ENCODE assay signal across 23 mouse cellular contexts in the genomic region with DNA sequence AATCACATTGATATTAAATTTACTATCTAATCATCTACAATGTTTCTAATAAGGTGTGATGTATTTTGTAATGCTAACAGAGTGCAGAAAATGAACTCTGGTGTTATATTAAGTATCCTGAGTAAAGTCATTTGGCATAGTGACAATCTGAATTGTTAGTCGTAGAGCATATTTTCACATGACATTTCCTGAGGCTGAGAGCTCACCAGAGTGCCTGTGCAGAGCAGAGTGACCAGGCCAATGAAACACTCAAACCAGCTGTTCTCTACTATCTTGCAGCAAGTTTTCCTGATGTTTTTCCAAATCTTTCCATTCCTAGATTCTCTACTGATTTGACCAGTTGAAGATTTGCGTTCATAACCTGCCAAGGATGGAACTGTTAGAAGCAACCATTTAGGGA. TPM values are rescaled to one million over a fixed set of nuclear protein-coding genes. Genes with fewer than 3 reads are reported as not detected.
"Had no signal": no experiment of that assay in that cellular context is flagged by ENCODE, and none has a peak within 500 bp of the region (broad histone marks: within the 10 kb centered on the region; RNA-seq: fewer than 3 reads in every experiment).

No protein-coding gene starts in this region.

- H3K27me3 ChIP-seq: liver, embryonic 12.5 days; midbrain, embryonic 12.5 days; neural tube, embryonic 13.5 days; neural tube, embryonic 15.5 days had no signal

- H3K4me2 ChIP-seq: liver, embryonic 12.5 days; midbrain, embryonic 12.5 days; neural tube, embryonic 13.5 days; neural tube, embryonic 15.5 days had no signal

- H3K36me3 ChIP-seq: liver, embryonic 12.5 days; midbrain, embryonic 10.5 days; midbrain, embryonic 12.5 days; neural tube, embryonic 13.5 days; neural tube, embryonic 15.5 days had no signal

- H3K4me1 ChIP-seq: liver, embryonic 12.5 days; midbrain, embryonic 10.5 days; midbrain, embryonic 12.5 days; neural tube, embryonic 13.5 days; neural tube, embryonic 15.5 days had no signal

- H3K4me3 ChIP-seq: liver, embryonic 12.5 days; midbrain, embryonic 10.5 days; midbrain, embryonic 12.5 days; myocyte; neural tube, embryonic 13.5 days; neural tube, embryonic 15.5 days had no signal

- H3K9ac ChIP-seq: liver, embryonic 12.5 days; liver, embryonic 14.5 days; midbrain, embryonic 12.5 days; neural tube, embryonic 13.5 days; neural tube, embryonic 15.5 days had no signal

- H3K27ac ChIP-seq: liver, embryonic 12.5 days; liver, embryonic 14.5 days; midbrain, embryonic 10.5 days; midbrain, embryonic 12.5 days; neural tube, embryonic 13.5 days; neural tube, embryonic 15.5 days had no signal

- ATAC-seq: liver, embryonic 12.5 days; midbrain, embryonic 16.5 days had no signal

- DNase-seq: lung, adult 18-20 months; lung, postnatal 36 days; midbrain, embryonic 14.5 days; retina, postnatal 1 day; right cerebral cortex, adult 18-20 months; right cerebral cortex, postnatal 25 days; right cerebral cortex, postnatal 4 days; spleen, adult 18-20 months; thymus, adult 18-20 months; thymus, postnatal 14 days; thymus, postnatal 36 days had no signal

- H3K9me3 ChIP-seq: liver, embryonic 12.5 days; midbrain, embryonic 10.5 days; midbrain, embryonic 12.5 days; neural tube, embryonic 13.5 days; neural tube, embryonic 15.5 days had no signal

RNA-seq across cellular contexts. Expression of a gene that starts 57.5 kb away (rescaled TPM):
- total RNA-seq: liver, adult 2 months; megakaryocyte, adult 5-6 weeks; megakaryocyte-erythroid progenitor cell, adult 5-6 weeks had no signal
- polyA plus RNA-seq: liver, adult 2 months; liver, embryonic 12.5 days; small intestine, adult 2 months had no signal
